Mouse (Mus musculus): Measurements from ENCODE around the gene Hs3st6. TPM values are rescaled to one million over a fixed set of nuclear protein-coding genes. Genes with fewer than 3 reads are reported as not detected.

The Hs3st6 gene
- total RNA-seq, 2 experiments from 2014 or later: not detected

DNA sequence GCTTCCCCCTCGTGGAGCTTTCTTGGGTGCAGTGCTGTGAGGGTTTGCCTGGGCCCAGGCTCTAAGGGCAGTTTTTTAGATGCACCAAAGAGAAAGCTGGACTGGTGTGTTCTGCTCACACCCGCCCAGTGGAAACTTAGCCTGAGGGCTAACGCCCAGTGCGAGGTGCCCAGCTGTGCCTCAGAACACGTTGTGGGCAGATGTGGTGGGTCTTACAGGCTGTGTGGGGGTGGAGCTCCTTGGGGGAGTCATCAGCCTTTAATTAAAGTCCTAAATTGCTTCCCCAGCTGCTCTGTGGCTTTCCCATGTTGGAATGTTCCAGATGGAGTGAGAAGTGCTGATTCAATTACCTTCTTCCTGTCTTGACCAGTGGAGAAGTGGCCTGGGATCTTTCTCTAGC is 8.3 kb downstream of the Hs3st6 start:
- intact Hi-C loops (cut with DNase I): no loop called here
- Histone ChIP-seq H3K27ac (no peak overlapping the region), H3K4me3 (no peak overlapping the region)
- DNase-seq: no peak
- no peak for TF ChIP-seq CTCF (IDR thresholded peaks at IDR 0.05)

DNA sequence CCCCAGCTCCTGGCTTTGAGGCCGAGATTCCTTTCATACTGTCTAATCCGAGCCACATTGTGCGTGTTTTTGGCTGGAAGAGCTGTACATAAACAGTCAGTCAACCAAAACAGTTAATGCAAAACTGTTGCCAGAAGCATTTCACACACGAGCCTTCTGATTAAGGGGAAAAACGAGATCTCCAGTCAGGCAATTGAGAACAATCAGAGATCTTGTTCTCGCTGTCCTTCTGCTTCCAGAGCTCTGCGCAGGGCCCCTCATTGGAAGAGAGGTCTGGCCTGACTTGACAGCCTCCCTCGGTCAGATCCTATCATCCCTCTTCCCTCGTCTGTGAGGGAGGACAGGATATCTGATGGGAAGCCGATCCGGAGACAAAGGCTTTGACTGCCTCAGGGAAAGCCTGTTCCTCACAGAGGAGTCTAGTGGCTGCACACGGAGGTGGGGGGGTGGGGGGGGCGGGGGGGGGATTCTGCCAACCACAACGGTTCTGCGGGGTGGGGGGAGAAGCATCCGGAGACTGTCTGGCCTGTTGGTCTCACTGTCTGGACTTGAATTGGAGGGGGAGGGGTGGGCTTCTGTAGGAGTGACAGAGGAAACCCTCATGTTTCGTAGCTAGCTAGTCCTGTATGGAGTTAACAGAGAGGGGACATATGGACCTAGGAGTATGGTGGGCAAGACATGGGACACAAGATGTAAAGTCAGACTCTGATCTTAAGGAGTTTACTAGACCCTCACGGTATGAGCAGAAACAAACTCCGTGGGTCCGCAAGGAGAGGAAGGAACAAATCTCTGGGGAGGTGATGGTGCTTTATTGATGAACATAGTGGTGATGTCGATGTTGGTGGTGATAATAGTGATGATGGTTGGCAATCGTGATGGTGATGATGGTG is 12.5 kb downstream of the Hs3st6 start:
- Histone ChIP-seq H3K4me3 (no peak overlapping the region), H3K27ac (no peak overlapping the region)
- intact Hi-C loops (cut with DNase I): no loop called here
- no peak for DNase-seq
- TF ChIP-seq CTCF (IDR thresholded peaks at IDR 0.05): no peak

DNA sequence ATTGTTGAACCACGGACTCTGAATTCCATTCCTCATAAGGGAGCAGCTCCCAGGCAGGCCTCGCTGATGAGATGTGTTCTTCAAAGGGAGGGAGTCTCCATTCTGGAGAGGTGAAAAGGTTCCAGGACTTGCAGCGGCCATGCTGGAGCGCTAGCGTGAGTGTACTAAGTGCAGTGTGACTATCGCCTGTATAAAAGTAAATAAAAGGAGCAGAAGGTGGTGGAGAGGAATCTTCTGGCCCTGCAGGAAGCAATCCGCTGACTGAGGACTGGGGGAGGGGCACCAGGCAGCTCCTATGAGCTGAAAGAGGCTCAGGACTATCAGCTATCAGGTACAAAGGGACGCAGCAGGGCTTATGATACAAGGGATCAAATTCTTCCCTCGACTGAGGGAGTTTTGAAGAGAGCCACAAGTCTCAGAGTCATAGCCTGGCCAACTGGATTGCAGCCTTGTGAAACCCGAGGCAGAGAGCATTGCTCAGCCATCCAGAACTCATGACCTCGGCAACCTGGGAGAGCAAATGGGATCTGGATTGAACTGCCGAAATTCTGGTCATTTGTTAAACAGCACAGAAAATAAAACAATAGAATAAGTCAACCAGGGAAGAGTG is 13.6 kb downstream of the Hs3st6 start:
- H3K4me3 ChIP-seq: no peak overlapping the region
- no peak for TF ChIP-seq CTCF (IDR thresholded peaks at IDR 0.05)
- DNase-seq: no peak
- intact Hi-C loops (cut with DNase I): no loop called here
- no peak overlapping the region for H3K27ac ChIP-seq

DNA sequence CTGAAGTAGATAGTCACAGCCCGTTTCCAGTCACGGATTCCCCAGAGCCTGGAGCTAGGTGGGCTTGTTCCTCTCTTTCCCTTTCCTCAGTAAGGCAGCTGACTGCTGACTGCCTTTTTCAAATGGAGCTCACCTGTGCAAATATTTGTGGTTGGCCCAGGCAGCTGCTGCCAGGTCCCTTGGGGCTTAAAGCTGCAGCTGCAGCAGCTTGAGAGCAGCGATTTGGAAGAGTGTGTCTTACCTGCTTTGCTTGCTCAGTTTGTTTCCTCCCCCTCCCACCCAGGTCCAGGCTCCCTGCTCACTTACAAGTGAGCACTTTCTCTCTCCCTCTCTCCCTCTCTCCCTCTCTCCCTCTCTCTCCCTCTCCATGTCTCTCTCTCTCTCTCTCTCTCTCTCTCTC is 16.4 kb downstream of the Hs3st6 start:
- intact Hi-C loops (cut with DNase I): no loop called here
- TF ChIP-seq CTCF (IDR thresholded peaks at IDR 0.05): no peak
- DNase-seq: no peak
- Histone ChIP-seq H3K4me3 (no peak overlapping the region), H3K27ac (no peak overlapping the region)

DNA sequence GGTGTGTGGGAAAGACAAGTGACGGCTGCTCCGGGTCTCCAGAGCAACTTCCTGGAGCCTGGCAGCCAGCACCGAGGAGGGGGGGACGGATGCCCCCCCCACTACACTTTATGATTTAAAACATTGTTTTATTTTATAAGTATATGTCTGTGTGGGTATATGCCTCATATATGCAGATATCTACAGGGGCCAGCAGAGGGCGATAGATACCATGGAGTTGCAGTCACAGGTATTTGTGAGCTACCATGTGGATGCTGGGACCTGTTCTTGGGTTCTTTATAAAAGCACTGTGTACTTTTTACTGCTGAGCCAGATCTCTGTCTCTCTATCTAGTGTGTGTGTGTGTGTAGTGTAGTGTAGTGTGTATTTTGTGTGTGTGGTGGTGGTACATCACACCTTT is 20.5 kb downstream of the Hs3st6 start:
- no peak for DNase-seq
- no peak overlapping the region for H3K4me3 ChIP-seq
- TF ChIP-seq CTCF (IDR thresholded peaks at IDR 0.05): no peak
- intact Hi-C loops (cut with DNase I): no loop called here
- no peak overlapping the region for H3K27ac ChIP-seq

DNA sequence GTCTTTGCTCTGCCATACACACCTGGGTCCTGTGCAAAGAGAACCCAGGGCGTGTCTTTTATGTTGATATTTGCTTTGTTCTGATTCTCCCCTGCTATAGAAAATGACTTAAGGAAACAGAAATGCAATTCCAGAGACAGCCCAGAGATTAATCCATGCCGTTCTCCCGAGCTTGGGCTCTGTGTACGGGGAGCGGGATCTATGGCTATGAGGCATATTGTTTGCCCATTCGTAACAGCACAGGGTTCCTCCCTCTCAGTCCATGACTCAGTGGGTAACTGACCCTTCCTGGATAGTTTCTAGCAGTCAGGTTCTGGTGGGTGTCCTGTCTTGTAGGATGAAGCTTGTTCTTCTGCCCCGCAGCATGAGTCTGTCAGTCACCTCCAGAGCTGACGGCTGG is 22.4 kb downstream of the Hs3st6 start:
- DNase-seq: no peak
- intact Hi-C loops (cut with DNase I): no loop called here
- H3K4me3 ChIP-seq: no peak overlapping the region
- no peak for TF ChIP-seq CTCF (IDR thresholded peaks at IDR 0.05)
- no peak overlapping the region for H3K27ac ChIP-seq

DNA sequence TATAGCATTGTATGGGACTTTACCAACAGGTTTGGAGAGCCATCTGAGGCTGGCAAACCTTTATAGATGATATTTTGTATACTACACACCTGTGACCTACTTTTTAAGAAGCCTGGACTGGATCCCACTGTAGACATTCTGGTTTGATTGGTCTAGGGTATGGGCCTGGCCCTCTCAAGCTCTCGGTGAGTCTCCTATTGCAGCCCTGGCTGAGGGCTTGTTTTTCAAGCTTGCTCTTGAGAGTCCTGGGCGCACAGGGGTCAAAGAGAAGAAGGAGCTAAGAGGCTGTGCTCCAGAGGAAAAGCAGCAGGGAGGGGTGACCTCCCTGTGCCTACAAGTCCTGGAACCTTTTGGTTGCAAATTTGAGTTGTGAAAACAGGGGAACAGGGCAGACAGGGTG is 24.3 kb downstream of the Hs3st6 start:
- TF ChIP-seq CTCF (IDR thresholded peaks at IDR 0.05): no peak
- Histone ChIP-seq H3K4me3 (no peak overlapping the region), H3K27ac (no peak overlapping the region)
- intact Hi-C loops (cut with DNase I): no loop called here
- no peak for DNase-seq

DNA sequence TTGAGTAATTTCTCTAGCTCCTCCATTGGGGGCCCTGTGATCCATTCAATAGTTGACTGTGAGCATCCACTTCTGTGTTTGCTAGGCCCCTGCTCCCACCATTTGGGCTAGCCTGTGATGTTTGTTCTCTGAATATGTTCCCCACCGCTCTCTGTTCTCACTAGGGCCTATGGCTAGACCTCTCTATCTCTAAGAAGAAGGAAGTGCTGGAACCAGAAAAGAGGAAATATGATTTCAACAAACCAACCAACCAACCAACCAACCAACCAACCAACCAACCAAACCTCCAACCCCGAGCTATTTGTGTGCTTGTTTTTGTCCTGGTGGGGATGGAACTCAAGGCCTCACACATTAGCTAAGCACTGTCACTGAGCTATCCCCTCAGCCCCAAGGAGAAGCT is 28.0 kb downstream of the Hs3st6 start:
- intact Hi-C loops (cut with DNase I): no loop called here
- no peak for TF ChIP-seq CTCF (IDR thresholded peaks at IDR 0.05)
- H3K27ac ChIP-seq: no peak overlapping the region
- no peak overlapping the region for H3K4me3 ChIP-seq
- DNase-seq: no peak

DNA sequence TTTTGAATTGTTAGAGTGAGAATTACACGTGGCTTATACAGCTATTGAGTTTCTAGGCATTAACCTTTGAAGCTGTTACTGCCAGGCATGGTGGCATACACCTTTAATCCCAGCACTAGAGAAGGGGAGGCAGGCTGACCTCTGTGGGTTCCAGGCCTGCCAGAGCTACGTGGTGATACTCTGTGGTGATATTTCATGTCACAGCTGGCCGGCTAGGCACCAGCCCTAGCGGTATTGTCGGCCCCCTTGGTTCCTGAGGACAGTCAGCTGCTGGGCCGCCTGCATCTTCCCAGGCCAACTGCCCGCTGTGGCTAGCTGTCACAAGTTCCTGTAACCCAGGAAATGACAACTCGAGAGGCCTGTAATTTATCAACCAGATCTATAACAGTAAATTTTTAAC is 39.4 kb downstream of the Hs3st6 start:
- H3K4me3 ChIP-seq: no peak overlapping the region
- no peak for DNase-seq
- TF ChIP-seq CTCF (IDR thresholded peaks at IDR 0.05): no peak
- intact Hi-C loops (cut with DNase I): no loop called here
- no peak overlapping the region for H3K27ac ChIP-seq

DNA sequence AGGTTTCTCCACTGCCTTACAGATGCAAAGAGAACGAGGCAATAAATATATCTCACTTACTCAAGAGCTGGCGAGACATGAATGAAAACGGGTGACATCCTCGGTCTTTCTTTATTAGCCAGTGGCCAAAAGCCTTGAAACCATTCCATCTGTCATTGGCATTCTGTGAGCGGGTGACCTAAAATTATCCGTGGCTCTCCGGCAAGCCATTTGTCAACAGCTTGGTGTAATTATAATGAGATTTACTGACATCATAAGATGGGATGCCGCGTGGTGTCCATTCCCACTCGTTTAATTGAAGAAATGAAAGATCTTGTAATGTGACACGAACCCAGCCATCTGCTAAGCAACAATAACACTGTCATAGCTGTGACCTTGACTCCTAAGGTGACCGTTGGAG is 42.0 kb downstream of the Hs3st6 start:
- intact Hi-C loops (cut with DNase I): no loop called here
- no peak for TF ChIP-seq CTCF (IDR thresholded peaks at IDR 0.05)
- no peak for DNase-seq
- no peak overlapping the region for H3K27ac ChIP-seq
- H3K4me3 ChIP-seq: no peak overlapping the region

DNA sequence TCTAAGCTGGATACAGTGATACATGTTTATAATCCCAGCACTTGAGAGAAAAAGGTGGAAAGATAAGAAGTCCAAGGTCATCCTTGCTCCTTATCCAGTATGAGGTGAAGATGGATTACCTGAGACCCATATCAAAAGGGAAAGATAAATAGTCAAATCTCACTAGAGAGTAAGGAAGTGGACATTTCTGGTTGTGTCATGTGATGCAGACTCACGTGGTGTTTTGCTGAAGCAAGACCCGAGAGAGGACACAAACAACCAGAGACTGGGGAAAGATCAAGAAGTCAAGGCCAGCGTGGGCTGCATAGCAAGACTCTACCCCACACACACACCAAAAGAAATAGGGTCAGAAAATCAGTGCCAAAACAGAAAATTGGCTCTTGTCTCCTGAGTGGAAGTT is 44.2 kb downstream of the Hs3st6 start:
- intact Hi-C loops (cut with DNase I): no loop called here
- DNase-seq: no peak
- Histone ChIP-seq H3K4me3 (no peak overlapping the region), H3K27ac (no peak overlapping the region)
- no peak for TF ChIP-seq CTCF (IDR thresholded peaks at IDR 0.05)

DNA sequence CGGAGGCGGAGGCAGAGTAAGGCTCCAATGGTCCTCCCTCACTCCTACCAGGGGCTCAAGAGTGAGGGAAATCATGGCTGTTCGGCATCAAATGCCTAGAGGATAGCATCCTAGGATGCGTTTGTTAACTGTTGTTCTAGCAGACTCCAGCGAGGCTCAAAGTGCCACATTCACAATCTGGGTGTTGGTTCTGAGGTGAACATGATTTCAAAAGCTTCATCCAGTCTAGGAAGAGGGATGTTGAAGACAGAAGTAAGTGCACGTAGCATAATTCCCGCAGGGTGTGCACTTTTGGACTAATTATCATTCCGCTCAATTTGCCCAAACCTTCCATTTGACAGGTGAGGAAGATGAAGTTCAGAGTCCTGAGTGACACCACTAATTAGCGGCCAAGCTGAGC is 45.4 kb downstream of the Hs3st6 start:
- no peak for TF ChIP-seq CTCF (IDR thresholded peaks at IDR 0.05)
- no peak overlapping the region for H3K4me3 ChIP-seq
- no peak overlapping the region for H3K27ac ChIP-seq
- no peak for DNase-seq
- intact Hi-C loops (cut with DNase I): no loop called here

DNA sequence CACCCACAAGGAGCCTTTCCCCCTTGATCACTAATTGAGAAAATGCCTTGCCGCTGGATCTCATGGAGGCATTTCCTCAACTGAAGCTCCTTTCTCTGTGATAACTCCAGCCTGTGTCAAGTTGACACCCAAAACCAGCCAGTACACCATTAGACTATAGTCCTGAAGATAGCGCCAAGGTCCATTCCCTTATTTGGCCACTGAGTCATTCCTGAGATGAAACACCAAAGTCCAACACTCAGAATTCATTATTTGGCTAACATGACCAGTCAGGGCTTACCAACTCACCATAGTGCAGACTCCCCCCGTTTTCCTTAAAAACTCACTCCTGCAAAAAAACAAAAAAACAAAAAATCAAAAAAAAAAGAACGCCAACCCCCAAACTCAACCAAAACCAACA is 46.7 kb downstream of the Hs3st6 start:
- no peak for DNase-seq
- no peak for TF ChIP-seq CTCF (IDR thresholded peaks at IDR 0.05)
- H3K27ac ChIP-seq: no peak overlapping the region
- no peak overlapping the region for H3K4me3 ChIP-seq
- intact Hi-C loops (cut with DNase I): no loop called here

DNA sequence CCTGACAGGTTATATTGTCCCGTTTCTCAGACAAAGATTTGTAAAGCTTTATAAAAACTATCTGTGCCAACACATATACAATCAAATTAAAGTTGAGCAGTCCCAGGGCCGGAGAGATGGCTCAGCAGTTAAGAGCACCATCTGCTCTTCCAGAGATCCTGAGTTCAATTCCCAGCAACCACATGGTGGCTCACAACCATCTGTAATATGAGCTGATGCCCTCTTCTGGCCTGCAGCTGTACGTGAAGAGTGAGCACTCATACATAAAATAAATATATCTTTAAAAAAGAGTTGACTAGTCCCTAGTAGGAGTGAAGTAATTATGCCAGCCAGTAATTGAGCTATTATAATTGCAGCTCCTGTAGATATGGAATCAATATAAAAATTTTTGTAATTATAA is 47.7 kb downstream of the Hs3st6 start:
- intact Hi-C loops (cut with DNase I): no loop called here
- no peak for DNase-seq
- H3K4me3 ChIP-seq: no peak overlapping the region
- H3K27ac ChIP-seq: no peak overlapping the region
- TF ChIP-seq CTCF (IDR thresholded peaks at IDR 0.05): no peak

Data from gastrocnemius, adult 2 months (tissue).